Mouse (Mus musculus): Measurements from ENCODE around the gene Pxmp4.

DNA sequence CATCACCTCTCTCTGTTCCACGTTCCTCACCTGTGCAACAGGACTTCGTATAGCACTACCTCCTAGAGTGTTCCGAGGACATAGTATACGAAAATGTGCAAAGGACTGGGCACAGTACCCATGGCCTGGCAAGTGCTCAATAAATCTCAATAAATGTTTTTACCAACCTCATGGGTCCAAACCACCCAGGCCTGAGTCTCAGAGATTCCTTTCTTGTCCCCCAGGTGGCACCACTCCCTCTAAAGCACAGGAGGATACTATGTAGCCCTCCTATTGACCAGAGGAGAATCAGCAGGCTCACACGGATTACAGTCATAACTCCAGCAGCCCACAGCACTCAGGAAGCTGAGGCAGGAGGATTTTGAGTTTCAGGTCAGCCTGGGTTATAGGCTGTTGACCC, 43.1 kb upstream of the Pxmp4 start:
- TF ChIP-seq CTCF (IDR thresholded peaks at IDR 0.05; ENCODE audit: insufficient read depth, low read length) (peak; percentile 29; the same call in 1 of the 2 replicates), POLR2A (IDR thresholded peaks at IDR 0.05; ENCODE audit: borderline replicate concordance, extremely low read depth, low read depth, low read length) (no peak)

Measured in lung, adult 2 months (tissue).